Mouse (Mus musculus): ENCODE data around the gene Slc22a20.

Gene Slc22a20

GRCm38 (mm10) chr19:5988815-5989452, 3.0 kb upstream of the Slc22a20 start:
- DNase-seq, result peak in 1 of 2 experiments; percentile 44

GRCm38 (mm10) chr19:5988027-5988814, 2.3 kb upstream of the Slc22a20 start:
- no peak for DNase-seq

GRCm38 (mm10) chr19:5980477-5980876, 5.5 kb downstream of the Slc22a20 start:
- DNase-seq, result no peak

GRCm38 (mm10) chr19:5977717-5978116, 8.2 kb downstream of the Slc22a20 start:
- DNase-seq, result no peak

- peak; percentile 16 to 22 for DNase-seq
These were observed 10.3 kb downstream of the Slc22a20 start for GRCm38 (mm10) chr19:5975676-5976075.

GRCm38 (mm10) chr19:5975112-5975511, 10.8 kb downstream of the Slc22a20 start:
- DNase-seq, result no peak

GRCm38 (mm10) chr19:5967664-5968063, 18.3 kb downstream of the Slc22a20 start:
- no peak for DNase-seq

GRCm38 (mm10) chr19:5966786-5967185, 19.2 kb downstream of the Slc22a20 start:
- no peak for DNase-seq

- no peak for DNase-seq
These were observed 20.0 kb downstream of the Slc22a20 start for GRCm38 (mm10) chr19:5965910-5966309.

- DNase-seq, result peak; percentile 81 to 86
These were observed 20.7 kb downstream of the Slc22a20 start for GRCm38 (mm10) chr19:5965280-5965679.

- DNase-seq, result no peak
These were observed 21.1 kb downstream of the Slc22a20 start for GRCm38 (mm10) chr19:5964804-5965203.

- peak; percentile 92 to 94 for DNase-seq
These were observed 21.9 kb downstream of the Slc22a20 start, which contains the start of gene Pola2 for GRCm38 (mm10) chr19:5963883-5964562. Pola2 (minus strand) TSS chr19:5964202.

- no peak for DNase-seq
These were observed 23.3 kb downstream of the Slc22a20 start for GRCm38 (mm10) chr19:5962651-5963050.

GRCm38 (mm10) chr19:5957371-5957770, 28.6 kb downstream of the Slc22a20 start:
- DNase-seq, result no peak

- peak; percentile 91 for DNase-seq
These were observed 29.3 kb downstream of the Slc22a20 start for GRCm38 (mm10) chr19:5956685-5957084.

GRCm38 (mm10) chr19:5955704-5956670, 30.0 kb downstream of the Slc22a20 start:
- DNase-seq, result no peak

GRCm38 (mm10) chr19:5954936-5955335, 31.0 kb downstream of the Slc22a20 start:
- DNase-seq, result no peak

GRCm38 (mm10) chr19:5954031-5954710, 31.8 kb downstream of the Slc22a20 start:
- no peak for DNase-seq

GRCm38 (mm10) chr19:5953201-5953770, 32.7 kb downstream of the Slc22a20 start:
- no peak for DNase-seq

- DNase-seq, result no peak
These were observed 33.8 kb downstream of the Slc22a20 start for GRCm38 (mm10) chr19:5952071-5952691.

- DNase-seq, result no peak
These were observed 34.3 kb downstream of the Slc22a20 start for GRCm38 (mm10) chr19:5951631-5952030.
